Mouse (Mus musculus) cortical plate, adult 2 months (tissue): ENCODE measurements around the gene Kcna6. TPM values are rescaled to one million over a fixed set of nuclear protein-coding genes. Genes with fewer than 3 reads are reported as not detected.

Experiments used
- H3K27ac ChIP-seq: fragments of 200-500 bp; 2 replicates; pipeline ENCODE4 v1.5.1; 2012; ENCODE audit warnings: low read length, control low read depth, inconsistent platforms; ENCODE audit not compliant: insufficient read depth
- H3K4me1 ChIP-seq: fragments of 200-500 bp; 2 replicates; pipeline ENCODE4 v1.6.1; 2011; ENCODE audit warnings: low read length; ENCODE audit not compliant: control insufficient read depth, insufficient read depth
- H3K4me3 ChIP-seq: fragments of 200-500 bp; 2 replicates; pipeline ENCODE4 v1.5.1; 2011; ENCODE audit warnings: mild to moderate bottlenecking, low read length, control low read depth; ENCODE audit not compliant: insufficient read depth
- CTCF ChIP-seq: fragments of 200-500 bp; IDR thresholded peaks from 2 replicates; pipeline ENCODE4 v1.5.1; 2011; ENCODE audit warnings: mild to moderate bottlenecking, control low read depth, low read length; ENCODE audit not compliant: insufficient read depth; ENCODE audit errors: extremely low read depth
- POLR2A ChIP-seq: fragments of 200-500 bp; IDR thresholded peaks from 2 replicates; pipeline ENCODE4 v1.6.1; 2011; ENCODE audit warnings: mild to moderate bottlenecking, low read length, control low read depth; ENCODE audit not compliant: insufficient read depth; ENCODE audit errors: extremely low read depth
- polyA plus RNA-seq: library from polyadenylated mRNA; depleted of rRNA; stranded (reverse); fragments of >200 nt; gene quantifications from 2 replicates; pipeline ENCODE4 v1.2.3, GENCODE M21; 2012

The Kcna6 gene
- polyA plus RNA-seq, 1 experiment, result 45.3 TPM

DNA sequence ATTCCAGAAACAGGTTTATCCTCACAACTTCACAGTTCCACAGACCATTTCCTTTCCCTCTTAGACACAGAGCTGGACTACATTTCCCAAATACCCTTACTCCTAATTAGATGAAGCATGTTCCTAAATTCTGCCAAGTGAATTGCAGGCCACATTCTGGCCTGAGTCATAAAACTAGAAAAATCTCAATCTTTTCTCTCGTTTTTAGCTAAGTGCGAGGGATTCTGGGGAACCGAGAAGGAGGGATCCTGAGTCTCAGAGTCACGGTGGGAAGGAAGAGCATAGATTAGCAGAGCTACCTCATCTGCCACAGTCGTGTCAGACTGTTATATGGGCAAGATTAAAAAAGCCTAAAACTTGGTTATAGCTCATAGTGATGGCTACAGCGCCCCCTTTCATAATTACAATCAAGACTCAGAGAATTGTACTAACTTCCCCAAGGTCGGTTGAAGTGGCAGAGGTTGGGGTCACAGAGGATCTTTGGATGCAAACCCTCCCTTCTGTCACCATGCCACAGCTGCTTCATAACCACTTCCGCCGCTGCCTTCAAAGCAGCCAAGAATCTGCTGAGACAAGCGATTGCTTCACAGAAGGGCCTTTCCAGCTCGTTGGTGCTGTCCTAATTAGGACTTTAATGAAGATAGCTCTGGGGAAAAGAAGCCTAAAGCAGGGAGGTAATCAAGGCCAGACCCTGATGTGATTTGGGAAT lies 28.6 kb upstream of the Kcna6 start:
- no peak for TF ChIP-seq POLR2A
- TF ChIP-seq CTCF, result no peak
- H3K4me3 ChIP-seq, result no peak overlapping the region
- H3K4me1 ChIP-seq, result peaks cover 7% of the 10 kb centered on the region
- H3K27ac ChIP-seq, result peak overlapping the region; percentile 20; the same call in 1 of the 2 replicates

DNA sequence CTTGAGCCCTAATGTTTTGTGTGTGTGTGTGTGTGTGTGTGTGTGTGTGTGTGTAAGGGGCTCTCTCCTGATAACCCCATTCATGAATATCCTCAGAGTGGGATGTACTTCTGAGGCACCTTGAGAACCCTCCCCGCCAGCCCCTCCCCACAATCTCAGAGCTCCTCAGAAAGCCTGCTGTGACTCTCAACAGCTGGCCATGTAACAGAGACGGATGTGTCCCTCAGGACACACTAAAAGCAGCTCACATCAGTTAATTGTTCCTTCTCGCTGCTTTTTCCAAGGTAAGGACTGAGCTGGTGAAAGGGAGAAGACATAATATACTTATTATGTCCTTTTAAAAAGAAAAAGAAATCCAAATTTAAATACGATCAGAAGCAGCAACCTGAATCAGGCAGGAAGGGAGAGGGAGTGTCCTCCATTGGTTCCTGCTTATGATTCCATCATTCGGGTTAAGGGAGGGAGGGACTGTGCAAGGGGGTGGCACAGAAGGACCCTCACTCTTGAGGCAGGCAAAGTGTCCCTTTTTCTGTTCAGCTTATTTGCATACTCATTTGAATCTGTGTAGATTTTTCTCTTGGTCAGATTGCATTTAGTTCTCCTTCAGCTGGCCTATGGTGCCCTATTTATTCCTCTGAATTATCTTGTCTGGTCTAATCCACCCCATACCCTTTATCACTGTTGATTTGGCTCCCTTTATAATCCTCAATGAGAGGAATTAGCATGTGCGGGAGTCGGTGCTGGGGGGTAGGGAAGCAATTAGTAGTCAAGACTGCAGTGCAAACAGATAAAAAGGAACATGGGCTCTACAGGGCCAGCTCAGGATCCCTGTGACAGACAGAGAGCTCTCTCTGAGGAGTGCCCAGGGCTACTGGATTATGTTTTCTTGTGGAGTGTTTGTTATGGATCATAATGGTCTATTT lies 27.4 kb upstream of the Kcna6 start:
- peaks cover 7% of the 10 kb centered on the region for H3K4me1 ChIP-seq
- TF ChIP-seq POLR2A (no peak), CTCF (no peak)
- H3K27ac ChIP-seq, result peak overlapping the region; percentile 60
- no peak overlapping the region for H3K4me3 ChIP-seq

DNA sequence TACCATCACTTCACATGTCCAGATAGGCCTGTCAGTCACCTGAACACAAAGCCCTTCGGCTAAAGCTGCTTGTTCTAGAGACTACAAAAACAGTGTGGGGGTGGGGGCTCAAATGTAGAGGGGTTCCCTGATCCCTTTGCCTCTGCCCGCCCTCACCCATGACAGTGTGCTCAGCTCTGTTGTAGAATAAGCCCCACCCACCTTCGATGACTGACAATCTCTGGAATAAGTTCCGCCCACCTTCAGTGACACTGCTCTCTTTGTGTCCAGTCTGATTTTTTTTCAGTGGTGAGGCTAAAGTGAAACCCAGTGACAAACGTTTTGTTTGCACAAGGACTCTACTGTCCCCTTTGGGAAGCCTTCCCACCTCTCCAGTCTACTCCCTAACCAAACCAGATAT lies 26.1 kb upstream of the Kcna6 start:
- no peak for TF ChIP-seq CTCF
- TF ChIP-seq POLR2A, result 0 out of 2 replicates have a peak, but pooled peaks have one; percentile 17
- Histone ChIP-seq H3K4me1 (peaks cover 7% of the 10 kb centered on the region), H3K4me3 (no peak overlapping the region), H3K27ac (peak overlapping the region; percentile 81; the same call in 1 of the 2 replicates)

DNA sequence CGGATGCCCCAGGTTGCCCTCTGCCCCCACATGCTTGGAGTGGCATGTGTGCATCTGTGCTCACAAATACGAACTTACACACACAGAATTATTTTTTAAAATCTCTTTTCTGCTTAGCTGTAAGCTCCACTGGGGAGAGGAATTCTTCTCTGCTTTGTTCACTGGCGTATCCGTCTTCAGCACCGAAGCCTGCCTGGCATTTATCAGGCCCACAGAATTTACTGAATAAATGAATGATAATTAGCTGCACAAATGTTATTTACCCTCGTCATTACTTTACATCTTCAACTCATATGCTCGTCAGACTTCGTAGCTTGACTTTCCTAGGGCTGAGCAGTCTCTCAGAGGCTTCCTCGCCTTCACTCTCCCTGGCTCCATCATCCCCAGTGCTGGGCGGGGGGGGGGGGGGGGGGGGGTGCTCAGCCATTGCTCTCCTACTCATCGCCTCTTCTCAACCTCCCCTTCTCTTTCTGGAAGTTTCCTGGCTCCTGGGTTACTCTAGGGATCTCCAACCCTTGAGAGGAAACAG lies 24.2 kb upstream of the Kcna6 start:
- Histone ChIP-seq H3K27ac (no peak overlapping the region), H3K4me1 (peaks cover 7% of the 10 kb centered on the region)
- TF ChIP-seq POLR2A (no peak), CTCF (no peak)

DNA sequence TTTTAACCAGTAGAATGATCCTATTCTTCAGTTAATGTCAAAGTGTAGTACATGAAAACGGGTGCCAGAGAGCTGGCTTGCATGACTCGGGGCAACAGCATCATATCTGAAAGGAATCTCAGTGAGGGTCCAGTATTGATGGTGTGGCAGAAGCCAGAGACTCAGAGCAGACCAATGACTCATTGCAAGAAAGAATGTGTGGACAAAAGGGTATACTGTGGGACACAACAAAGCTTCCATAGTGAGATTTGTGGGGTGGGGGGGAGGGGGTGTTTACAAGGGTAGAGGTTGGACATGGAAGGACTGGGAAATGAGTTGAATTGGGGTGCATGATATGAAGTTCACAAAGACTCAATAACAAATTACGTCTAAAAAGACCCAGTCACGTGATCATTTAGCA lies 20.9 kb upstream of the Kcna6 start:
- H3K4me1 ChIP-seq, result no peaks in the 10 kb centered on the region
- TF ChIP-seq POLR2A, result no peak
- no peak for TF ChIP-seq CTCF
- H3K4me3 ChIP-seq, result no peak overlapping the region
- no peak overlapping the region for H3K27ac ChIP-seq

More for the DNA sequence above, 24.2 kb upstream of the Kcna6 start:
- no peak overlapping the region for H3K4me3 ChIP-seq

DNA sequence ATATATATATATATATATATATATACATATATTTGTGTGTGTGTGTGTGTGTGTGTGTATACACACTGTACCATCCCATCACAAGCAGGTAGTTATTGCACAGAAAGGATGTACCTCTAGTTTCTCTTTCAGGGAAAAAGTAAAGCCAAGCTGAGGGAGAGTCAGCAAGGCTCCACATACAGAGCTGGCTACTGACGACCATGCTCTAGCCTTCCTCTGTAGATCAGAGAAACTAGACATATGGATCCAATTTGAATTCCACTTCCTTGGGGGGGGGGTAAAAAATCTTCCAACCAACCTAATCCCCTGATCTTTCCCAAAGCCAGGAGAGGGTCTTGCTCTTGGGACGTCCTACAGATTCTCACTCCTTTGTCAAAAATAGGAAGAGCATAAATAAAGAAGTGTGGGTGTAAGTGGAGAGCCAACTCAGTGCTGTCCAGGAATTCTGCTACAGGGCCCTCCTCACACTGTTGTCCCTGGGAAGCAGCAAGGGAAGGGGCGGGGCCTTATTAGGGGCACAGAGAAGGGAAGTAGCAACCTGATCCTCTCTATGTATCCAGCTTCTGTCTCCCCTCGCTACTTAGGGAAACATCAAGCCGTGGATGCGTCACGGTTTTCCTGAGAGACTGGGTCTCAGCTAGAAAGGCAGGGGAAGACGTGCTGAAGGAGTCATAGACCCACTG lies 15.4 kb upstream of the Kcna6 start:
- H3K4me1 ChIP-seq, result no peaks in the 10 kb centered on the region
- TF ChIP-seq POLR2A (no peak), CTCF (no peak)
- H3K27ac ChIP-seq, result no peak overlapping the region

DNA sequence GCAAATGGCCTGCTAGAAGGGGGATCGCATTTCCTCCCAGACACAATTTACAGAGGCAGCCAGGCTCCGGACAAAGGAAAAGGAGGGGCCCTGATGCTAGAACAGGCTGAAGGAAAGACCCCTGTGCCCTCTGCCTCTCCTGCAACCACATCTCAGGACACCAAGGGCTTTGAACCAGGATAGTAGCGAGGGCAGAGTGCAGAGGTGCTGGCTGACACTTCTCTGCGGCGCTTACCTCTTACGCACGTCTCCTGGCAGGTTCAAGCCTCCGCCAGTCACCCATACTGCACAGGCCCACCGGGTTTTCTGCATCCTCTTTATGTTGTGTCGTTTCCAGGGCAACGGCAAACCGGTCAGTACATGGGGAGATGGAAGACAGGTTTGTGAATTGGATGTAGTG lies 12.0 kb upstream of the Kcna6 start:
- TF ChIP-seq CTCF (no peak), POLR2A (no peak)
- Histone ChIP-seq H3K4me3 (no peak overlapping the region), H3K27ac (no peak overlapping the region)

More for the DNA sequence above, 15.4 kb upstream of the Kcna6 start:
- no peak overlapping the region for H3K4me3 ChIP-seq

DNA sequence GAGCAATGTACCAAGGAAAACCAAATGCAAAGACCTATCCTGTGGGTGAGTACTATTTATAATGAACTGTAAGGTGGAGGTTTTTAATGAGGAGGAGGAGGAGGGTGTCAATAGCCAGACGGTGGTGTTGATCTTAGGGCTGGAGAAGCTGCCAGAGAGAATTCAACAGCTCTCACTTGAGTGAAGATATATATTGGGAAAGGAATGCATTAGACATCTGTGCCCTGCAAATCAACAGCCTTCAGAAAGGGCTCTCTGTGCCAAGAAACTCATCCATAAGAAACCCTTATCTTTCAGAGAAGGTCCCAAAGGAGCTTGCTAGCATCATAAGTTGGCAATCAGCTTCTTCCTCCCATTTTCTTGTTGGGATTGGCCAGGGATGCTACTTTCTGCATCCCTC lies 5.4 kb upstream of the Kcna6 start:
- H3K4me3 ChIP-seq, result no peak overlapping the region
- TF ChIP-seq CTCF, result no peak
- TF ChIP-seq POLR2A, result no peak
- no peak overlapping the region for H3K27ac ChIP-seq
- H3K4me1 ChIP-seq, result no peaks in the 10 kb centered on the region

More for the DNA sequence above, 12.0 kb upstream of the Kcna6 start:
- H3K4me1 ChIP-seq, result no peaks in the 10 kb centered on the region

DNA sequence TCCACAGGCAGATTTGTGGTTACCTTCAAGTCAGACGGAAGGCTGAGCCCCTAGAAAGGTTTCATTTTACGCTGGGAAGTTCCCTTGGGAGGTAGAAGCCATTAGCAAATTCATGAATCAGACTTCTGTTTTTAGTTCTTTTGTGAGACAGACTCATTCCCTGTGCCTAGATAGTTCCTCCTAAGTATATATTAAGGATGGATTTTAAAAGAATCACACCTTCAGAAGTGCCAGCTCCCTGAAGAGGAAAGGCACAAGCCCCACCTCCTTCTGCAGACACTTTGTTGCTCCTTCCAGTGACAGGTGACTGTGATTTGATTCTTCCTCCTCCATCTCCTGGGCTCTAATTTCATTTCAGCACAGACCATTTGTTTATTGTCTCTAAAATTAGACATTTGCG lies 2.1 kb upstream of the Kcna6 start:
- Histone ChIP-seq H3K4me1 (peaks cover 3% of the 10 kb centered on the region), H3K4me3 (no peak overlapping the region), H3K27ac (no peak overlapping the region)
- no peak for TF ChIP-seq POLR2A
- no peak for TF ChIP-seq CTCF
